ENCODE assay signal across 10 mouse cellular contexts in the genomic region with DNA sequence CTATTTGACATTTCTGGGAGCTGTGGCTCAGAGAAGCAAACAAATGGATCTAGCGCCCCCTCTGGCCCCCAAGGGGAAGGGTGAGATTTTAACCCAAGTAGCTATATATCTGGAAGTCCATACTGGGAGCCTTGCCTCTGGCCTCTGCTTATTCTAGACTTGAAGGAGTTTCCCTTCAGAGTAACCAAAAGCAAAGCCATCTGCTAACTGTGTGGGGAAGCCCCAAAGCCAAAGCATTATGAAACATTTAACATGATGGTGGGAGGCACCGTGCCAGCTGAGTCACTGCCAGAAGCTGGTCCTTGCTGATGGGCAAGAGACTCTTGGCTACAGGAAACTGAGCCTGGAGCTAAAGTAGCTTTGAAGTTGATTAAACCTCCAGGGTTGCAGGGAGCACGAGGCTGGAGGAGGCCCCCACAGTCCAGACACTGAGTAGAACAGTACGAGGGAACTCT. TPM values are rescaled to one million over a fixed set of nuclear protein-coding genes. Genes with fewer than 3 reads are reported as not detected.
DNase-seq lines count a peak whose midpoint lies in the region; ATAC-seq and TF ChIP-seq lines count a peak whose summit lies in the region.
"Had no signal": no experiment of that assay in that cellular context is flagged by ENCODE, and none has a peak within 500 bp of the region (broad histone marks: within the 10 kb centered on the region; RNA-seq: fewer than 3 reads in every experiment).

No protein-coding gene starts in this region.

- peaks cover 15% of the 10 kb centered on the region for H3K4me1 ChIP-seq in embryonic facial prominence, embryonic 14.5 days (ENCODE audit: control insufficient read depth, insufficient read depth, low read length)

- H3K27me3 ChIP-seq in embryonic facial prominence, embryonic 14.5 days (replicated peaks; ENCODE audit: control insufficient read depth, insufficient read depth, low read length) = no peaks in the 10 kb centered on the region
- H3K27me3 ChIP-seq: CH12.LX had no signal

- H3K9ac ChIP-seq in embryonic facial prominence, embryonic 14.5 days (ENCODE audit: low read depth, low read length) = no peak overlapping the region

- peak; percentile 47 for TF ChIP-seq CTCF in left cerebral cortex, adult 2 months (IDR thresholded peaks at IDR 0.05)

- no peak overlapping the region for H3K4me2 ChIP-seq in embryonic facial prominence, embryonic 14.5 days (ENCODE audit: low read depth, low read length)

- intact Hi-C loops in heart, postnatal 36 days (cut with DNase I) = no loop called here
- intact Hi-C loops in left cerebral cortex, adult 2 months (cut with DNase I) = loop anchor here (10.0 kb wide), 1 partner anchor 393 kb away; no protein-coding TSS in a partner anchor

- peak; percentile 77 for ATAC-seq in embryonic facial prominence, embryonic 14.5 days (ENCODE audit: low read depth)
- no peak for ATAC-seq in erythroid progenitor cell, adult 5-6 weeks (replicated peaks; ENCODE audit: low FRiP score, poor library complexity, severe bottlenecking)

- peak overlapping the region; percentile 44 for H3K27ac ChIP-seq in embryonic facial prominence, embryonic 14.5 days (replicated peaks; ENCODE audit: low read depth, low read length)
- H3K27ac ChIP-seq in left cerebral cortex, adult 2 months = no peak overlapping the region

- no peaks in the 10 kb centered on the region for H3K9me3 ChIP-seq in embryonic facial prominence, embryonic 14.5 days (ENCODE audit: control insufficient read depth, low read length)

- DNase-seq in gastrocnemius, adult 18-20 months (ENCODE audit: low spot score) = peak; percentile 3
- no peak for DNase-seq in gastrocnemius, adult 8-10 months (ENCODE audit: low spot score in 2 of 2)
- peak; percentile 56 for DNase-seq in ZHBTc4 (ENCODE audit: low read depth, low spot score)
- DNase-seq in embryonic facial prominence, embryonic 14.5 days (ENCODE audit: low spot score) = peak; percentile 93
- DNase-seq in heart, postnatal 36 days = peak; percentile 34 to 60
- DNase-seq in left cerebral cortex, adult 2 months (ENCODE audit: extremely low spot score in 1 of 2, low spot score in 2 of 2) = peak; percentile 68 to 86
- peak; percentile 78 for DNase-seq in ovary, postnatal 10 days (ENCODE audit: low spot score)

- no peak overlapping the region for H3K4me3 ChIP-seq in embryonic facial prominence, embryonic 14.5 days (ENCODE audit: low read depth, low read length)
- H3K4me3 ChIP-seq in left cerebral cortex, adult 2 months = no peak overlapping the region

- no peaks in the 10 kb centered on the region for H3K36me3 ChIP-seq in embryonic facial prominence, embryonic 14.5 days (ENCODE audit: control insufficient read depth, insufficient read depth, low read length)

- 16% methylated on average over 4 of the region's 4 CpGs for WGBS in embryonic facial prominence, embryonic 14.5 days

RNA-seq across cellular contexts. Expression of a gene that starts 4.0 kb away (rescaled TPM):
- total RNA-seq in gastrocnemius, adult 18-20 months (2021) = not detected
- total RNA-seq in gastrocnemius, adult 8-10 months (2022) = not detected
- 0.72 and 0.73 TPM in 2 replicates for polyA plus RNA-seq in embryonic facial prominence, embryonic 14.5 days (2014; fragmentation: Nextera tagmentation; extraction: Ambion mirVana)
- total RNA-seq in heart, postnatal 36 days (2021) = 1 to 10 TPM; 2.6 to 3.6 TPM
- total RNA-seq in left cerebral cortex, adult 2 months (2021) = 1 to 10 TPM; 2.2 to 2.4 TPM
- total RNA-seq in erythroid progenitor cell, adult 5-6 weeks (2015; ENCODE audit: low replicate concordance) = not detected in 2 replicates
- not detected in 2 replicates for total RNA-seq in erythroid progenitor cell, adult 5-6 weeks (2017; ENCODE audit: low replicate concordance)
- total RNA-seq: CH12.LX had no signal
- polyA plus RNA-seq: liver, embryonic 16.5 days had no signal

Comparison
In these comparisons a context has a peak if more than half of its experiments do, and no peak if none do; other contexts are left out.
1. DNase-seq: peak in gastrocnemius, adult 18-20 months (single experiment), ZHBTc4 (single experiment), embryonic facial prominence, embryonic 14.5 days (single experiment), heart, postnatal 36 days (2 of 2), left cerebral cortex, adult 2 months (2 of 2) and ovary, postnatal 10 days (single experiment); none in gastrocnemius, adult 8-10 months (0 of 2).